Mouse (Mus musculus) G1E (cell line): Measurements from ENCODE around the gene Mt4. TPM values are rescaled to one million over a fixed set of nuclear protein-coding genes. Genes with fewer than 3 reads are reported as not detected.

Experiments
- ATAC-seq: 2 replicates; pipeline ENCODE4 v1.8.0; 2016; ENCODE audit warnings: mild to moderate bottlenecking; ENCODE audit not compliant: insufficient number of reproducible peaks, poor library complexity, low FRiP score, severe bottlenecking; ENCODE audit errors: extremely low read depth
- DNase-seq: peaks from one replicate; pipeline ENCODE4 v3.0.0; 2012; ENCODE audit warnings: low spot score
- H3K27me3 ChIP-seq: 2 replicates; pipeline ENCODE4 v1.6.1; 2012; ENCODE audit warnings: mild to moderate bottlenecking, low read length, inconsistent platforms; ENCODE audit not compliant: insufficient read depth
- H3K36me3 ChIP-seq: replicated peaks from 2 replicates; pipeline ENCODE3; 2012; ENCODE audit warnings: mild to moderate bottlenecking, inconsistent platforms
- H3K4me1 ChIP-seq: 2 replicates; pipeline ENCODE4 v1.6.1; 2012; ENCODE audit warnings: low read depth, low read length, inconsistent platforms, mixed read lengths; ENCODE audit not compliant: insufficient read depth
- H3K4me3 ChIP-seq: 2 replicates; pipeline ENCODE4 v1.5.1; 2012; ENCODE audit warnings: low read depth, mild to moderate bottlenecking, inconsistent platforms, low read length, moderate library complexity, mixed read lengths
- H3K9me3 ChIP-seq: replicated peaks from 2 replicates; pipeline ENCODE4 v1.6.1; 2012; ENCODE audit warnings: inconsistent platforms
- CTCF ChIP-seq: IDR thresholded peaks from 2 replicates; pipeline ENCODE4 v1.5.1; 2012; ENCODE audit warnings: low read depth, low read length, inconsistent platforms, mixed read lengths
- GATA1 ChIP-seq: IDR thresholded peaks from 2 replicates; pipeline ENCODE4 v1.6.1; 2012; ENCODE audit warnings: borderline replicate concordance, low read length, inconsistent platforms, mixed read lengths
- GATA2 ChIP-seq: IDR thresholded peaks from 2 replicates; pipeline ENCODE4 v1.6.1; 2012; ENCODE audit warnings: low read depth, low read length, inconsistent platforms, borderline replicate concordance
- POLR2AphosphoS5 ChIP-seq: IDR thresholded peaks from 2 replicates; pipeline ENCODE4 v1.6.1; 2012; ENCODE audit warnings: low read depth, low read length, inconsistent platforms; ENCODE audit not compliant: insufficient replicate concordance
- TAL1 ChIP-seq: conservative IDR thresholded peaks from 2 replicates; pipeline ENCODE4 v1.6.1; 2012; ENCODE audit warnings: low read depth, low read length, inconsistent platforms, mixed read lengths
- polyA plus RNA-seq: library from polyadenylated mRNA; stranded (reverse); fragments of >175 nt; gene quantifications from 2 replicates; pipeline ENCODE4 v1.2.3, GENCODE M21; 2012
- total RNA-seq, 2 experiments: library from RNA; stranded (forward) in 1 of 2; stranded (reverse) in 1 of 2; fragments of 200-1000 nt in 1 of 2; fragments of >200 nt in 1 of 2; fragmentation: Nextera tagmentation in 1 of 2; gene quantifications; 2 replicates each; pipeline ENCODE4 v1.2.3; 2014 to 2017

Gene Mt4
- total and polyA plus RNA-seq, 3 experiments, result not detected

DNA sequence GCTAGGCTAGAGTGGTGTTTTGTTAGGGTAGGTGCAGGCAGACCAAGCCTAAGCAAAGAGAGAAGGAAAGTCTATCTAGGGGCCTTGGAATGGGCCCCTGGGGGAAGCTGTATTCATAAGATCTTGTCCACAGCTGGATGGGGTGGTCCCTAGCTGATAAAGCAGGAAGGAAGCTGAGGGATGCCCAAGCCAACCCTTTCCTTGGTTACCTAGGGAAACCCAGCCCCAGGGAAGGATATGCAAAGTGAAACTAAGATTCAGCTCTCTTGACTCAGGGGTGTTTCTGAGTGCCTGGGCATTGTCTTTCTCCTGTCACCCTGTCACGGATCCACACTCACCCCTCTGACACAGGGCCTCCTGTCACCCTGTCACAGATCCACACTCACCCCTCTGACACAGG, 23.6 kb upstream of the Mt4 start:
- ATAC-seq, result no peak
- TF ChIP-seq TAL1, result no peak
- no peak for TF ChIP-seq POLR2AphosphoS5
- TF ChIP-seq GATA1, result no peak
- TF ChIP-seq GATA2, result no peak
- no peak for TF ChIP-seq CTCF
- no peak overlapping the region for H3K4me3 ChIP-seq
- H3K27me3 ChIP-seq, result peaks cover 6% of the 10 kb centered on the region; the same call in 1 of the 2 replicates
- H3K4me1 ChIP-seq, result peaks cover 14% of the 10 kb centered on the region
- H3K9me3 ChIP-seq, result no peaks in the 10 kb centered on the region
- DNase-seq, result no peak
- no peaks in the 10 kb centered on the region for H3K36me3 ChIP-seq

DNA sequence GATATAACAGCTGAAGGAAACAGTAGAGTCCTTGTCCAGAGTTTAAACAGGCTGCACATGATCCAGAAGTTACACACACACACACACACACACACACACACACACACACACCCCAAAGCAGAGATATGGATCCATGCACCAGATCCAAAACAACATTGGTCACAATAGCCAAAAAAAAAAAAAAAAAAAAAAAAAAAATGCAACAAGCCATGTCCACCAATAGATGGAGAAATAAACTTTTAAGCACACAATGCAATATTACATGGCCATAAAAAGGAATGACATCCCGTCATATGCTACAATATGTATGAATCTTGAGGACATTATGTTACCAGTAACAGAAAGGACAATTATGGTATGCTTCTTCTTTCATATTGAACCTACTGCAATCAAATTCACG, 23.0 kb upstream of the Mt4 start:
- DNase-seq, result no peak
- TF ChIP-seq POLR2AphosphoS5, result no peak
- TF ChIP-seq CTCF, result no peak
- no peak for TF ChIP-seq GATA2
- TF ChIP-seq TAL1, result no peak
- TF ChIP-seq GATA1, result no peak
- no peaks in the 10 kb centered on the region for H3K9me3 ChIP-seq
- no peak for ATAC-seq
- H3K4me1 ChIP-seq, result peaks cover 16% of the 10 kb centered on the region
- no peak overlapping the region for H3K4me3 ChIP-seq
- no peaks in the 10 kb centered on the region for H3K36me3 ChIP-seq
- H3K27me3 ChIP-seq, result peaks cover 6% of the 10 kb centered on the region; the same call in 1 of the 2 replicates

- H3K36me3 ChIP-seq, result no peaks in the 10 kb centered on the region
- no peak overlapping the region for H3K4me3 ChIP-seq
- DNase-seq, result no peak
- no peaks in the 10 kb centered on the region for H3K9me3 ChIP-seq
- no peak for ATAC-seq
- TF ChIP-seq GATA2, result no peak
- TF ChIP-seq TAL1, result no peak
- no peak for TF ChIP-seq CTCF
- no peak for TF ChIP-seq POLR2AphosphoS5
- TF ChIP-seq GATA1, result no peak
- H3K4me1 ChIP-seq, result peaks cover 6% of the 10 kb centered on the region; the same call in 1 of the 2 replicates
- H3K27me3 ChIP-seq, result peaks cover 14% of the 10 kb centered on the region
Measured at GRCm38 (mm10) chr8:94118776-94119430, 18.1 kb upstream of the Mt4 start.

DNA sequence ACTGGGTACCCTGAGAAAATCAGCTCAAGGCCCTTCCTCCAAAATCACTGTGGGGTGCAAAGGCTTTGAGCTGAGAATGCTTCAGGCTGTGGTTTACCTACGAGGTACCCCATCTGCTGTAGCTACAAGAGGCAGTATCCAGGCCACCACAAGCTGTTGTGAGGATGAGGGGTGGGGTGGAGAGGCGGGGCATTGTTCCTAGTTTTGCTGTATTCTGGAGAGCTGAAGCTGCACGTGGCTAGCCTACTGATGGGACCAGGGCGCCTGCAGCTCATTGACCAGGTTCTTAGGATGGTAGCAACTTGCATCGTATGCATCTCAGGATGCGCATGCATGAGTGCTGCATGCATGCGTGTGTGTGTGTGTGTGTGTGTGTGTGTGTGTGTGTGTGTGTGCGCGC, 15.4 kb upstream of the Mt4 start:
- no peaks in the 10 kb centered on the region for H3K36me3 ChIP-seq
- no peak for TF ChIP-seq POLR2AphosphoS5
- TF ChIP-seq CTCF, result no peak
- TF ChIP-seq TAL1, result no peak
- TF ChIP-seq GATA1, result no peak
- no peak for TF ChIP-seq GATA2

DNA sequence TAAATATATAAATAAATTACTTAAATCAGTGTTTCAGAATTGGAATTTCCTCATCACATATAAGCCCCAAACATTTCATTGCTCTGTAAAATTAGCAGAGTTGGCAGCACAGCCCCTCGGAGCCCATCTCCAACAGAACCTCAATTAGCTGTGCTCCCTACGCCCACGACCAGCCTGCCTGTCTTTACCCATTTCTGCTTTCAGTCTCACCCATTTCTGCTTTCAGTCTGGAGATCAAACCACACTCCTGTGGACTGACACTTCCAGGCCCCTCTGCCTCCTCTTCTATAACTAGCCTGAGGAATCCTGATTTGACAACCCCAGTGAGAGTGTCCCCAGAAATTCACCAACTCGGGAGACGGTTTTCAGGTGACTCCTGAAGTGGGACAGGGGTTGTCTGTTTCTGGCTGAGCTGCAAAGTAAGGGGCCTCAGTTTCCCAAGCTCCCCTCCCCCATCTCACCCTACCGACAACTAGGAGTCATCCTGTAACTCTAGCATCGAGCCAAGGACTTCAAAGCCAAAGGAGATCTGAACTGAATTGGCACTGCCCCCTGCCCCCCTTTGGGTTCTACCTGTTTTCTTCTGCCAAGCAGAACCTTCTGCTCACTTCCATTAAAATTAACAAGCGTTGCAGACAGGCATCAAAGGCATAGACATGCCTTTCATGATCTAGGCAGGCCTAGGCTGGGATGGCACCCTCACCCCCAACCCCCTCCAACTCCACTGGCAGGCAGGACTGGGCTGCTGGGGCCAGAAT, 14.1 kb upstream of the Mt4 start:
- Histone ChIP-seq H3K36me3 (no peaks in the 10 kb centered on the region), H3K4me1 (peaks cover 6% of the 10 kb centered on the region; the same call in 1 of the 2 replicates), H3K9me3 (no peaks in the 10 kb centered on the region), H3K4me3 (no peak overlapping the region), H3K27me3 (peaks cover 25% of the 10 kb centered on the region)
- TF ChIP-seq GATA1 (no peak), GATA2 (no peak), CTCF (no peak), POLR2AphosphoS5 (no peak), TAL1 (no peak)
- DNase-seq, result no peak
- ATAC-seq, result no peak

More for the DNA sequence above, 15.4 kb upstream of the Mt4 start:
- Histone ChIP-seq H3K9me3 (no peaks in the 10 kb centered on the region), H3K27me3 (peaks cover 23% of the 10 kb centered on the region), H3K4me3 (no peak overlapping the region), H3K4me1 (peaks cover 6% of the 10 kb centered on the region; the same call in 1 of the 2 replicates)
- DNase-seq (no peak), ATAC-seq (no peak)

DNA sequence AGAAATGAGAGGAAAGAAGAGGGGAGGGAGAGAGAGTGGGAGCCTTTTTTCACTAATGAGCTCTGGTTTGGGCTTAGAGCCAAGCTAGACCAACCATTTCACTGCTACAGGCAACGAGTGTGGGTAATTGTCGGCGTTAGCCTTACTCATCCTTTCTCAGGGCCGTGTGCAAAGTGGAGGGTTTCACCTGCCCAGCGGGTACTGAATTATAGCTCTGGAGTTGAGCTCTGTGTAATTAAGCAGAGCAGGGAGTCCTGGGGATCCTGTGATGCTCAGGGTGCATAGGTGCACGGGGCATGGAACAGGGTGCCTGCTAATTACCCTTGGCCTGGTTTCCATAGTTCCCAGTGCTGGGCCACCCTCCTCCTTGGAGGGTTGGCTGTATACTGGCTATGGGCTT, 9.3 kb upstream of the Mt4 start:
- DNase-seq (no peak), ATAC-seq (no peak)
- Histone ChIP-seq H3K9me3 (no peaks in the 10 kb centered on the region), H3K36me3 (no peaks in the 10 kb centered on the region), H3K4me3 (no peak overlapping the region), H3K4me1 (no peaks in the 10 kb centered on the region), H3K27me3 (peaks cover 30% of the 10 kb centered on the region)
- TF ChIP-seq GATA2, result no peak
- no peak for TF ChIP-seq TAL1
- no peak for TF ChIP-seq GATA1
- no peak for TF ChIP-seq CTCF
- TF ChIP-seq POLR2AphosphoS5, result no peak
